8 mouse cellular contexts compared by ENCODE assay signal in genomic region chr5:9100849-9101801, GRCm38 (mm10). TPM values are rescaled to one million over a fixed set of nuclear protein-coding genes. Genes with fewer than 3 reads are reported as not detected.
DNase-seq lines count a peak whose midpoint lies in the region; ATAC-seq and TF ChIP-seq lines count a peak whose summit lies in the region.

No protein-coding gene starts in this region.

- WGBS in forebrain, embryonic 14.5 days, result under 1% methylated on average over 57 of the region's 83 CpGs
- under 1% methylated on average over 74 of the region's 83 CpGs for WGBS in hindbrain, embryonic 11.5 days
- WGBS in limb, embryonic 14.5 days, result under 1% methylated on average over 29 of the region's 83 CpGs
- under 1% methylated on average over 75 of the region's 83 CpGs for WGBS in midbrain, embryonic 13.5 days

- H3K4me3 ChIP-seq in forebrain, embryonic 14.5 days (ENCODE audit: low read depth, low read length), result peak overlapping the region; percentile 81
- H3K4me3 ChIP-seq in hindbrain, embryonic 11.5 days (ENCODE audit: low read depth, low read length), result peak overlapping the region; percentile 87
- peak overlapping the region; percentile 90 for H3K4me3 ChIP-seq in limb, embryonic 14.5 days (replicated peaks; ENCODE audit: low read length)
- peak overlapping the region; percentile 85 for H3K4me3 ChIP-seq in midbrain, embryonic 13.5 days (replicated peaks)

- peaks cover 3% of the 10 kb centered on the region; the same call in 1 of the 2 replicates for H3K9me3 ChIP-seq in forebrain, embryonic 14.5 days (replicated peaks; ENCODE audit: control insufficient read depth, low read length)
- H3K9me3 ChIP-seq in hindbrain, embryonic 11.5 days (ENCODE audit: control insufficient read depth, low read length), result no peaks in the 10 kb centered on the region
- H3K9me3 ChIP-seq in limb, embryonic 14.5 days (ENCODE audit: control insufficient read depth, low read length), result peaks cover 3% of the 10 kb centered on the region; the same call in 1 of the 2 replicates
- peaks cover 5% of the 10 kb centered on the region; the same call in 1 of the 2 replicates for H3K9me3 ChIP-seq in midbrain, embryonic 13.5 days

- no peaks in the 10 kb centered on the region for H3K36me3 ChIP-seq in forebrain, embryonic 14.5 days (ENCODE audit: control insufficient read depth, insufficient read depth, low read length)
- H3K36me3 ChIP-seq in hindbrain, embryonic 11.5 days (ENCODE audit: control insufficient read depth, insufficient read depth, low read length), result no peaks in the 10 kb centered on the region
- no peaks in the 10 kb centered on the region for H3K36me3 ChIP-seq in limb, embryonic 14.5 days (ENCODE audit: control insufficient read depth, insufficient read depth, low read length)
- no peaks in the 10 kb centered on the region for H3K36me3 ChIP-seq in midbrain, embryonic 13.5 days

- H3K9ac ChIP-seq in forebrain, embryonic 14.5 days (ENCODE audit: low read length), result peak overlapping the region; percentile 75
- H3K9ac ChIP-seq in hindbrain, embryonic 11.5 days (ENCODE audit: low read depth, low read length), result peak overlapping the region; percentile 77
- peak overlapping the region; percentile 79 for H3K9ac ChIP-seq in limb, embryonic 14.5 days (ENCODE audit: low read depth, low read length, severe bottlenecking)
- H3K9ac ChIP-seq in midbrain, embryonic 13.5 days (replicated peaks), result peak overlapping the region; percentile 73

- peak; percentile 42 to 51 for DNase-seq in layer of hippocampus, postnatal 10 days (ENCODE audit: low spot score in 2 of 2)
- no peak for DNase-seq in layer of hippocampus, adult 18-20 months (ENCODE audit: low spot score in 2 of 2)
- peak; percentile 62 for DNase-seq in cerebellum, adult 11 months
- peak; percentile 37 for DNase-seq in forebrain, embryonic 14.5 days (ENCODE audit: low spot score)
- peak; percentile 64 for DNase-seq in hindbrain, embryonic 11.5 days (ENCODE audit: low spot score)
- peak; percentile 28 for DNase-seq in limb, embryonic 14.5 days (ENCODE audit: low spot score)
- DNase-seq in spleen, postnatal 10 days (ENCODE audit: low spot score in 2 of 2), result peak; percentile 29 to 59

- H3K27me3 ChIP-seq in forebrain, embryonic 14.5 days (replicated peaks; ENCODE audit: control insufficient read depth, insufficient read depth, low read length), result no peaks in the 10 kb centered on the region
- no peaks in the 10 kb centered on the region; the same call in 1 of the 2 replicates for H3K27me3 ChIP-seq in hindbrain, embryonic 11.5 days (ENCODE audit: control insufficient read depth, insufficient read depth, low read length)
- no peaks in the 10 kb centered on the region for H3K27me3 ChIP-seq in limb, embryonic 14.5 days (ENCODE audit: control insufficient read depth, insufficient read depth, low read length)
- H3K27me3 ChIP-seq in midbrain, embryonic 13.5 days, result peaks cover 13% of the 10 kb centered on the region

- peak overlapping the region; percentile 84 for H3K4me2 ChIP-seq in forebrain, embryonic 14.5 days (ENCODE audit: low read length)
- peak overlapping the region; percentile 85 for H3K4me2 ChIP-seq in hindbrain, embryonic 11.5 days (replicated peaks; ENCODE audit: low read depth, low read length)
- peak overlapping the region; percentile 87 for H3K4me2 ChIP-seq in limb, embryonic 14.5 days (replicated peaks; ENCODE audit: low read depth, low read length, severe bottlenecking)
- peak overlapping the region; percentile 87 for H3K4me2 ChIP-seq in midbrain, embryonic 13.5 days (replicated peaks)

- peak; percentile 87 for ATAC-seq in forebrain, embryonic 14.5 days
- peak; percentile 87 for ATAC-seq in hindbrain, embryonic 11.5 days (ENCODE audit: low FRiP score)
- peak; percentile 64 for ATAC-seq in limb, embryonic 14.5 days (ENCODE audit: low FRiP score, low read depth)
- peak; percentile 90 for ATAC-seq in midbrain, embryonic 13.5 days

- no peak for TF ChIP-seq POLR2A in limb, embryonic 14.5 days (IDR thresholded peaks at IDR 0.05; ENCODE audit: borderline replicate concordance, extremely low read depth, insufficient read depth, insufficient read length)

- H3K27ac ChIP-seq in forebrain, embryonic 14.5 days (ENCODE audit: low read depth, low read length), result peak overlapping the region; percentile 33; the same call in 1 of the 2 replicates
- H3K27ac ChIP-seq in hindbrain, embryonic 11.5 days (ENCODE audit: low read depth, low read length), result 0 out of 2 replicates have a peak overlapping the region, but pooled peaks have one; percentile 42
- H3K27ac ChIP-seq in limb, embryonic 14.5 days (replicated peaks; ENCODE audit: low read depth, low read length), result no peak overlapping the region
- H3K27ac ChIP-seq in midbrain, embryonic 13.5 days, result no peak overlapping the region

- H3K4me1 ChIP-seq in forebrain, embryonic 14.5 days (ENCODE audit: control insufficient read depth, insufficient read depth, low read length), result peaks cover 10% of the 10 kb centered on the region
- peaks cover 4% of the 10 kb centered on the region; the same call in 1 of the 2 replicates for H3K4me1 ChIP-seq in hindbrain, embryonic 11.5 days (replicated peaks; ENCODE audit: control insufficient read depth, insufficient read depth, low read length)
- no peaks in the 10 kb centered on the region for H3K4me1 ChIP-seq in limb, embryonic 14.5 days (ENCODE audit: control insufficient read depth, insufficient read depth, low read length)
- peaks cover 11% of the 10 kb centered on the region for H3K4me1 ChIP-seq in midbrain, embryonic 13.5 days (replicated peaks)

RNA-seq across cellular contexts. Expression of gene Tmem243, which starts 0.7 kb away (rescaled TPM):
- total RNA-seq in layer of hippocampus, postnatal 10 days (2021), result 1 to 10 TPM; 6.7 to 6.8 TPM
- 10 to 100 TPM in 1 of 2 experiments, 1 to 10 TPM in 1; 9.9 to 11.7 TPM for total RNA-seq in layer of hippocampus, adult 18-20 months (2021)
- polyA plus RNA-seq in forebrain, embryonic 14.5 days (2014; fragmentation: Nextera tagmentation; extraction: Ambion mirVana), result 11.2 and 14.2 TPM in 2 replicates
- 21.2 and 23.9 TPM in 2 replicates for polyA plus RNA-seq in hindbrain, embryonic 11.5 days (2014; fragmentation: Nextera tagmentation; extraction: Ambion mirVana)
- polyA plus RNA-seq in limb, embryonic 14.5 days (2012; rRNA removed), result 7.5 and 8.0 TPM in 2 replicates
- 16.5 and 20.0 TPM in 2 replicates for polyA plus RNA-seq in limb, embryonic 14.5 days (2014; fragmentation: Nextera tagmentation; extraction: Ambion mirVana)
- polyA plus RNA-seq in midbrain, embryonic 13.5 days (2015; fragmentation: Nextera tagmentation; extraction: Ambion mirVana), result 15.2 and 15.3 TPM in 2 replicates

Comparison
In these comparisons a context has a peak if more than half of its experiments do, and no peak if none do; other contexts are left out.
1. DNase-seq: peak in layer of hippocampus, postnatal 10 days (2 of 2), cerebellum, adult 11 months (single experiment), forebrain, embryonic 14.5 days (single experiment), hindbrain, embryonic 11.5 days (single experiment), limb, embryonic 14.5 days (single experiment) and spleen, postnatal 10 days (2 of 2); none in layer of hippocampus, adult 18-20 months (0 of 2).
2. H3K27ac ChIP-seq: peak in forebrain, embryonic 14.5 days (single experiment) and hindbrain, embryonic 11.5 days (single experiment); none in limb, embryonic 14.5 days (single experiment) and midbrain, embryonic 13.5 days (single experiment).
3. Peak in every context shown above with its lines, with median percentiles within 50 percentile points of each other: ATAC-seq, H3K4me2 ChIP-seq, H3K4me3 ChIP-seq and H3K9ac ChIP-seq.